ENCODE assay signal across 15 mouse cellular contexts in genomic region chr6:33453810-33454209, GRCm38 (mm10).
"Had no signal": no experiment of that assay in that cellular context is flagged by ENCODE, and none has a peak within 500 bp of the region (broad histone marks: within the 10 kb centered on the region; RNA-seq: fewer than 3 reads in every experiment).

No protein-coding gene starts in this region.

- H3K4me2 ChIP-seq: limb, embryonic 13.5 days; liver, embryonic 12.5 days; liver, embryonic 15.5 days; midbrain, embryonic 11.5 days had no signal

- H3K4me1 ChIP-seq: limb, embryonic 10.5 days; limb, embryonic 13.5 days; liver, embryonic 15.5 days had no signal

- H3K36me3 ChIP-seq: limb, embryonic 10.5 days; limb, embryonic 13.5 days; liver, embryonic 12.5 days; liver, embryonic 15.5 days had no signal

- H3K27ac ChIP-seq: limb, embryonic 10.5 days; limb, embryonic 13.5 days; liver, embryonic 12.5 days; liver, embryonic 15.5 days had no signal

- H3K4me3 ChIP-seq: limb, embryonic 10.5 days; limb, embryonic 13.5 days; liver, embryonic 12.5 days; liver, embryonic 15.5 days had no signal

- H3K27me3 ChIP-seq: limb, embryonic 13.5 days; liver, embryonic 12.5 days; liver, embryonic 15.5 days had no signal

- DNase-seq: kidney, adult 2 months; kidney, postnatal 10 days; kidney, postnatal 36 days; liver; lung, adult 2 months; lung, postnatal 14 days; lung, postnatal 4 days; midbrain, embryonic 14.5 days; thymus, adult 18-20 months; thymus, postnatal 36 days had no signal

- H3K9me3 ChIP-seq: limb, embryonic 10.5 days; limb, embryonic 13.5 days; liver, embryonic 12.5 days; liver, embryonic 15.5 days had no signal

- H3K9ac ChIP-seq: limb, embryonic 13.5 days; liver, embryonic 12.5 days; liver, embryonic 15.5 days had no signal

- ATAC-seq: liver, embryonic 12.5 days had no signal
